Mouse (Mus musculus) monocyte, adult 5-6 weeks (primary cell): ENCODE measurements around the gene Phlpp1. TPM values are rescaled to one million over a fixed set of nuclear protein-coding genes. Genes with fewer than 3 reads are reported as not detected.

Experiments
- ATAC-seq: fragments of 153-309, 156-312 bp; replicated peaks from 2 replicates; pipeline ENCODE4 v1.8.0; 2017; ENCODE audit warnings: mild to moderate bottlenecking; ENCODE audit not compliant: low TSS enrichment, insufficient number of reproducible peaks, severe bottlenecking, poor library complexity, low FRiP score
- total RNA-seq: library from RNA; stranded (forward); fragments of 200-1000, 200-491, 200-594 nt; gene quantifications from 3 replicates; pipeline ENCODE4 v1.2.3, GENCODE M21; 2017

Phlpp1 gene
- total RNA-seq, 1 experiment from 2014 or later, result 12.1 TPM

DNA sequence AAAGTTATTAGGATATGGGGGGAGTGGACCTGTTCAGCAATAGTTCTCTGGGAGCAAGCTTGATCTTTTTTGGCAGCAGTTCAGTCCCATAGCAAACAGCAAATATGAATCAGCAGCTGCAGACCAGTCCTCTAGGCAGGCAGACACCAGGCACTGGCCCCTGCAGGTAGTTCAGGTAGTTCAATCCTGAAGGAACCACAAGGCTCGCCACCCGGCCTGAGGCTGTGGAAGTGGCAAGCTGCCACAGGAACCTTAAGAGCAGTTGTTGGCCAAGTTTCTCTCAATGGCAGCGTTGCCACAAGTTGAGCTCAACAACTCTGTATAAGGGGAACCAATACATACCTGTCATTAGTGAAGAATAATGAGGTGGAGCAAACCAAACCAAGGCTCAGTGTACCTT, 58.8 kb downstream of the Phlpp1 start:
- ATAC-seq, result no peak

DNA sequence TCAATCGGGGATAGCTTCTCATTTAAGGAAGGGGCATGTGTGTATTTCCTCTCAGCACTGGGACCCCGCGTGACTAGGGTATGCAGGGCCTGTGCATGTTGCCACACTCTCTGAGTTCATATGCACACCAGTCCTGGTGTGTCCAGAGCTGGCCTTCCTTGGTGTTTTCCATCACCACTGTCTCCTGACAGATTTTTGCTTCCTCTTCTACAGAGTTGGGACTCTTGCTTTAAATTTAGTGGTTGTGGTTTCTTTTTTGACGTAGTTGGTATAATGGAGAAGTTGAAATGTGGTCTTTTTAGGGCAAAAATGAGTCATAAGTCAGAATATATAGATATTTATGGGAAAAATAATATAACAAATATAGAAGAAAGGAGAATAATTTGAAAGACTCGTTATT, 59.8 kb downstream of the Phlpp1 start:
- peak; percentile 78 for ATAC-seq

DNA sequence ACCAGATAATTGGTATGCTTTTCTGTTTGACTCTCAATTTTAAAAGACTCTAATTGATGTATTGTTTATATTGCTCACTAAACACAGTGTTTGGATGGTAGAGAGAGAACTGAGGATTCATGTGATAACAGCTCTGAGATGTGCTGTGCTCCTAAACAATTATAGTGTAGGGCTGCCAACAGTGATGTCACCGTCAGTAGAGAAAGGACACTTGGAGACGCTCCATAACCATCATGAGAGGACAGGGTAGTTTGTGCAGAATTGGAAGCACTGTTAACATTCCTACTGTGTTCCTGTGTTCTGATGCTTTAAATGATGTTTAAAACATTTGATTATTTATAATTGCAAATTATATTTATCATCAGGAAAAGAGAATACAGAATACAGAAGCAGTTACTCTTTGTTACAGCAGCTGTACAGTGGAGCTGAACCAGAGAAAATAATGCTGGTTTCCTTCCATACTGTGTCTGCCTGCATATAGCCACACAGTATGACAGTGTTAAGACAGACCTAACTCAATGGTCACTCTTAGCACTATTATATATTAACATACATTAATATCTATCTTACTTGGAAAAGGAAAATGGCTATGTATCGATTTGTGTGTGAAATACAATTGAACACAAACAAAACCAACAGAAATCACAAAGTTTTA, 60.4 kb downstream of the Phlpp1 start:
- no peak for ATAC-seq

DNA sequence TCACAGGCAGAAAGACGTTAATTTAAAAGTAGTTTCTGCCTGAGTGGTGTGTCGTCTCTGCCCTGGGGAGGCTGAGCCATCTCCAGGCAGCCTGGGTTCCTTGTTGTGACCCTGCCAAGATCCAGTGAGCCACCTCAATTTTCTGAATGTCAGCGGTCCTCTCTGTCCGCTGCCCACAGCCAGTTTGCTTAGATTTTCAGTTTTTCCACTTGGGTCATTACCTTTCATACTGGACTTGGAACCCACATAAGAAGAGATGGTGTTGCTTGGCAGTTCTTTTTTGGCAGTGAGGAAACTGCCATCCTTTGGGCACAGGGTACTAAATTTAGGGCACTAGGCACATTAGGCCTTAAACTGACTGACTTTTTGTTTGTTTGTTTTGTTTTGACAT, 60.9 kb downstream of the Phlpp1 start:
- no peak for ATAC-seq

DNA sequence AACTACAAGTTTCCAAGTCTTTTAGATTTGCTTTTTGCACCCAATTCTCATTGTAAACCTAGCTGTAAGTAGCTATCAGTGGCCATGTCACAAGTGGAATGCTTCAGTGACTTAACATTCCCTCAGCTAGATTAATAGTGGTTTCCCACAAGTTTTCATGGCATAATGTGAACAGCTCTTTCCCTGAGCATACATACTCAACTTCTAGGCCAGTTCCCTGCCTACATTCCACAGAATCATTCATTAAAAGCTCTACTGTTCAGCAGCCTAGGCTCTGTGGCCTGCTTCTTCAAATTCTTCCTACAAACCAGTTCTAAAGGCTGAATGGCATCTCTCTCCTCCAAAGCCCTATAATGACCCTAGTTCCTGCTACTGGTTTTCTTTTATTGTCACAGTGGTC, 65.4 kb downstream of the Phlpp1 start:
- ATAC-seq, result no peak

DNA sequence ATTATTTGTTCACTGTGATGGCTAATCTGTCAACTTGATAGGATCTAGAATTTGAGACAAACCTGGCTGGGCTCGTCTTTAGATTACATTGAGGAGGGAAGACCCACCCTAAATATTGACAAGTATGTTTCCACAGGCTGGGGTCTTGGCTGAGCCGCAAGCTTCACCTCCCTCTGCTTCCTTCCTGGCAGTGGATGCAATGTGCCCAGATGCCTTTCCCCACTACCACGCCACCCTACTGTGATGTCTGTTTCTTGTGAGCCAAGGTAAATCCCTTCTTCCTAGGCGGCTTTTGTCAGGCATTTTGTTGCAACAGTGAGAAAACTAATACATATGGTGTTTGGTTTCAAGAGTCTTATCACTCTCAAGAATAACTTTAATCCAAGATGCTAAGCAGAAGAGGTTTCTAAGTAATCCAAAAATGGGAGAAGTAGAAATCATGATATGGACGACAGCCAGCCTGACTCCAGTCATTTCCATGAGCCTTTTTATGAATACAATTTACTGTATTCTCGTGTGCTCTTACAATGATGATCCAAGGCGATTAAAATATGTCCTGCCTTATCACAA, 68.6 kb downstream of the Phlpp1 start:
- ATAC-seq, result no peak

DNA sequence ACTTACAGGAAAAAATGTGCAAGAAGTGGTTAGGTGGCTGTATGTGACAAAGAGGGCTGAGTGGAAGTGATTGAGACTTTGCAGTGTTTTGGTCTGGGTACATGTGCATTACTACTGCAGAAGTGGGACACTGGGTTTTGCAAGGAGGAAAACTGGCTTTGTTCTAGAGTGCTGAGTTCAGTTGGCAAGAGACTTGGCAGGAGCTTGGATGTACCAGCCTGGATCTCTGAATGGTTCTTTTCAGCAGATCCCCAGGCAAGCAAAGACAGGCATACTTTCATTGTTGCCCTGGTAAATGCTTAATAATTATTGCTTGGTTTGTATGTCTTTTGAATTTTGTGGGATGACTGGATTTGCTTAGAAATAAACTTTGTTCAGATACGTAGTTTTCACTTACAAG, 69.5 kb downstream of the Phlpp1 start:
- no peak for ATAC-seq

DNA sequence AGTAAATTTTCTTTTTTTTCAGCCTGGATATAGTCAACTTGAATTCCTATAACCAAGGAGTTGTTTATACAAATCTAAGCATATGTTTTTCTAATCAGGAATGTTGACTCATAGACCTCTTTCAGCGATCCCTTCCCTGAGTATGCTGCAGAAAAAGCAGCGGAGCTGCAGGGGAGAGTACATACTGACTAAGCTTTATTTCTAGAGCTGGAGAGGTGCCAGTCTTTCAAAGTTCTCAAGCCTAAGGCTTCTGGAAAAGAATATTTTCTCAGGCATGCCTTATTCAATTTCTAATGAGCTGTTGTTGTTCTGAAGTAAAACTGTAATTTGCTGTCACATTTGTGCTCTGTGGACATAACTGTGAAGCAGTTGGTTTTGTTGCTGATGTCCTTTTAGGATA, 70.6 kb downstream of the Phlpp1 start:
- no peak for ATAC-seq

DNA sequence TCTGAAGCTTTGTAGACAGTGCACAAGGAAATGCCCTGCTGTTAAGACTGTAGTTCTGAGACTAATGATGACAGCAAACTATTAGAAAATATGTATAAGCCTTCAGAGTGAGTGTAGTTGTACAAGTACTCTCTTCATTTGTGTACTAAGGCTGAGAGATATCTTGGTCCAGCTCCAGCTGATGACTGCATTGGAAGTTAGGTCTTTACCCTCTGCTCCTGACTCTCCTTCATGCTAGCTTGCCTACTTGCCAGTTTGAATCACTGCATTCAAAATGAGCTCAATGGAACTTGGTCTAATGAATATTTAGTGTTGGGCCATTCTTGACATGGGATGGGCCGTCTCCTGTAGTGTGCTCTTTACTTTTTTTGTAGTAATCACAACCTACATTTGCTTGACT, 71.8 kb downstream of the Phlpp1 start:
- no peak for ATAC-seq

DNA sequence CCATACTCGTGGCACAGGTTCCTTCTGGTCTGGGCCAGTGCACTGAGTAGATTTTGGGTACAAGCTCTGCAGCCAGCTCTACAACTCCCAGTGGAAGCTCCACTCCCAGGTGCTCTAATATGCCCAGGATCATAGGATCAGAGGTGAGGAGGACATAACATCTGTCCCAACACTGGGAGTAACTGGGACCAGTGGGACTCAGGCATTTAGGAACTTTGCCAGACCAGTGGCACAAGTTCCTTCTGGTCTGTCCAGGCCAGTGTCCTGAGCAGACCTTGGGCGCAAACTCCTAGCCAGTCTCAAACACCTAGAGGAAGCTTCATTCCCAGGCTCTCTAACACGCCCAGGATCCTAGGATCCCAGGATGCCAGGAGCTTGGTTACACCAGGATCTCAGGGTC, 72.7 kb downstream of the Phlpp1 start:
- ATAC-seq, result no peak

DNA sequence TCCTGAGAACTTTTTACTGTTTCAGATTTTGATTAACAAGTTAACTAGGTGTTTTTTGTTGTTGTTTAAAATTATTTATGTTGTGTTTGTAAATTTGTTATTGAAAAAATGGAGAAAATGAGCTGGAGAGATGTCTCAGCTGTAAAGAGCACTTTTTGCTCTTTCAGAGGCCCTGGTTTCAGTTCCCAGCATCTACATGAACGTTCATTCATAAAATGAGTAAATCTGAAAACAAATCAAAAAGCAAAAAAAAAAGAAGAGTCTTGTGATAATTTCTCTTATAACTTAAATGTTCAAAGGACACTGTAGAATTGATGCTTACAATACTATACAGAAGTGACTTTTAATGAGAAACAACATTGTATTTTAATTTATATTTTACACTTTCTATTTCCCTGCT, 82.5 kb downstream of the Phlpp1 start:
- no peak for ATAC-seq

DNA sequence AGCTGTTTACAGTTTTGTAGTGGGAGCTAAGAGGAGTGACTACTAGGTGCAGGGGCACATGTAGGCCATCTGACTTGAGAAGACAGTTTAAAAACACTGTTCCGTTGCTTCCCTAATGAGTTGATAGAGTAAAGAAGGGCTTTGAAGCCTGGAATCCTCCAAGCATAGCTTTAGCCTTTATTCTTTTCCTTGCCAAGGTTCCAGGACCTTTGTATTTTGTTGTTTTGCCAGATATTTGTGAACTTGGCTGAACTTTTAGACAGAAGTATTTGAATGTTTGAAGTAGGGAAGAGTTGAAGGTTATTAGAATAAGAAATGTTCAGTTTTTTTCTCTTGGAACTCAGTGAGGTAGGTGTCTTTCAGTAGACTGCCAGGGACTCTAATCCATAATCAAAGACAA, 85.6 kb downstream of the Phlpp1 start:
- no peak for ATAC-seq

DNA sequence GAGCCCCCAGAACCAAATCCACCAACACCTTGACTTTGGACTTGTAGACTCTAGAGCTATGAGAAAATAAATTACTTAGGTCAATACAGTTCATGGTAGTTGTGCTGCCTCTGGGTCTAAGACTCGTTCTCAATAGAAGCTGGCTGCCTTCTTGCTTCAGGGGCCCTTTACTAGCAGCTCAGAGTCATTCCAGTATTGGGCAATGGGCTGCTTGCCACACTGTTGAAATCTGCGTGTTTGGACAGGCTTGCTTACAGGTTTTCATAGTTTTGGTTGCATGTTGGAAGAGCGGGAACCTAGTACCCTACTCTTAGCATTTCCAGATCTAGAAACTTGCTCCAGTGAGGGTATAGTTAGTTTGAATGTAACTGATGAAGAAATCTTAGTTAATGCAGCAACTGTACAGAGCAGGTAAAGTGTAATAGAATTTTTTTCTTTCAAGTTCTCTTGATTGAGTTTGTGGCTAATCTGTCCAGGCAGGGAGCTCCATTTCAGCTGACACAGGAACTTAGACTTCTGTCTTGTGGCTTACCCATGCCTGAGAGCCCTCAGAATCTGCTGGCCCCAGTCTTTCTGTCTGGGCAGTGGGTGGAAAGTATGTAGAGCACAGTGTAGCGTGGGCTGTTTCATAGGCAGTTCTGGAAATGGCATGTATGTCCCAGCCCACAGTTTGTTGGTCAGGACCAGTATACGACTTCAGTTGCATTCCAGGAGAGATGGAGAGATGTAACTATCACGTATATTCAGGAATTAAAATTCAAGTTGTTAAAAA, 96.7 kb downstream of the Phlpp1 start:
- no peak for ATAC-seq

DNA sequence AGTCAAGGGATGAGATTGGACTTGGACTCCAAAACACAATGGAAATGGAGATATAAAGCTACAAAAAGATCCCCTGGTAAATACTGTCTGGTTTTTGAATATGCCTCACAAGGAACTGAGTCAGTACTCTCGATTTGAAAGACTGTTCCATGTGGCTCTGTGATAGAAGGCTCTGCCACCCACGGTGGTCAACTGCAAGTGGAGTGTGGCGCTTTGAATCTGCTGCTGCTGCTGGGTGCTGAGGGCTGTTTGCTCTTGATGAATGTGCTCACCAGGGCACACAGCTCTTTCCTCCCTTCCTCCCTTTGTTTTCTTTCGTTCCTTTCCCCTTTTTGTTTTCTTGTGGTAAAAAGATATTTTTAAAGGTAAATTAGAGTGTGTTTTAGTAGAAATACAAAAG, 97.8 kb downstream of the Phlpp1 start:
- ATAC-seq, result no peak

DNA sequence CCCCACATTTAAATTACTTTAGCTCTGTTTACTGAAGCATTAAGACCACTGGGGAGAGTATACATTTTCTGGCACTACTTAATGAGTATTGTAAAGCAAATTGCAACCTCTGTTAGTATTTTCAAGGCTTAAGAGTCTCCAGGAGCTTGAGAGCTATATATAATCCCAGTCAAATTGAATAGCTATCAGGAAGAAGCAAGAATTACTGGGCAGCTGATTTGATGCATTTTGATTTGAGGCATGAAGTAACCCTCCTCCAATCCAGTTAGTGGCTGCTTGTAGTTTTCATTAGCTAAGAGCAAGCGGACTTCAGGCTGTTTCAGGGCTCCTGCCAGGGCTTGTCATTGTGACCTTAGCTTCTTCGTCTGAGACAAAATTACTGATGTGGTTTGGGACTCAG, 101.4 kb downstream of the Phlpp1 start:
- no peak for ATAC-seq

DNA sequence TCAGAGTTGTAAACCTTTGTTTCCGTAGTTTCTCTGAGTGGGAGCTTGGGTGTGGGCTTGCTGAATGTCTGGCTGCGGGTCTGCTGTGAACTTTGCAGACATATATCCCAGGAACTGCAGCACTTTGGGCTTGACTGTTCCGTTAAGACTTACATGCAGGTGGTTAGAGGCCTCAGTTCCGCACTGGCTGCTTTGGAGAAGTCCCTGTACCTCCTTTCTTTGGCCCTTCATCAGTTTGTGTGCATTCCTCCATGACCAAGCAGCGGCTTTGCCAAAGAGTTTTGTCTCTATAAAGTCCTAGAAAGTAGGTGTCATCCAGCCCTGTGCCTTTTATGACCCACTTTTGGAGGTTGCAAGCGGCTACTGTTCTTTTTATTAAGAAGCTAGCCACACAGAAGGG, 102.2 kb downstream of the Phlpp1 start:
- ATAC-seq, result no peak

DNA sequence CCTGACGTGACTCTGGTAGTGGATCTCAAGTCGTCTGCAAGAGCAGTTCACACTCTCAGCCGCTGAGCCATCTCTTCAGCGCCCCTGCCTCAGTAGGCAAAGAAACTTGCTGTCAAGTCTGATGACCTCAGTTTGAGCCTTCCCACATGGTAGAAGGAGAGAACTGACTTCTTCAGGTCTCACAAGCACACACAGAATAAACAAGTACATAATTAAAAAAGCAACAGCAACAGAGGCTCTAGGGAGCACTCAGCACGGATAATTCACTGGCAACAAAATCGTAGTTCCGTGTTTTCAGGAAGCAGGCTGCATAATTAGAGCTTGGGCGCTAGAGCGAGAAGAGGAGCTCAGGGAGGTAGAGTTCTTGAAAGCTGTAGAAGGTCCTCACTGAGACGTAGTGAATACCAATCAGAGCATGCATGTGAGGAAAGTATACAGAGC, 103.0 kb downstream of the Phlpp1 start:
- ATAC-seq, result no peak

DNA sequence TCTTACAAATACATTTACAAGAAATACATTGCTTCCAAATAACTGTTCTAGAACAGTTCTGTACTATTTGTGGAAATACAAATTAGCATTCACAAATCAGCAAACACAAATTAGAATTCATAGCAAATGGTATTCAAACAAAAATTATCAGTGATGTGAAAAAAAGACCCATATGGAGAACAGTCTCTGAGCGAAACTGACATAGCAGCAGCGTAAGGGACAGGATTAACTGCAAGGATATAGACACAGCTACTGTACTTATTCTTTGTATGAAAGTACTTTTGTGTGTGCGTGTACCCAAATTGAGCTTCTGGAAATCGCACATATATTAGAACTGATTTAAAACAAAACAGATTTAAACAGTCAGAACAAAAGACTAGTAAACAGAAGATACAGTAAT, 103.6 kb downstream of the Phlpp1 start:
- ATAC-seq, result no peak

DNA sequence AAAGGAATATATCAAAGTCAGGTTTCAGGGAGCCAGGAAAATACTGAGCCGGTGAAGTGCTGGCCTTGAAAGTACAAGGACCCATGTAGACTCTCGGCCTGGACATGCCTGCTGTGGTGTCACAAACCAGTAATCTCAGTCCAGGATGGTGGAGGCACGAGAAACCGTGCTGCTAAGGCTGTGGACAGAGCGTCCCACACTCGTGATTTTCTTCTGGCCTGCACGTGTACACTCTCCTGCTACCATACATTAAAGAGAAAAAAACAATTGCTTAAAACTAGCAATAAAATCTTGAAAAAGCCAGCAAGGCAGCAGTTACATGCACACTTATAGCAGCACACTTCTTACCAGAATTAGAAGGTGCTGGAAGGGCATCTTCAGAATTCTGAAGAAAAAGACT, 104.2 kb downstream of the Phlpp1 start:
- ATAC-seq, result no peak

DNA sequence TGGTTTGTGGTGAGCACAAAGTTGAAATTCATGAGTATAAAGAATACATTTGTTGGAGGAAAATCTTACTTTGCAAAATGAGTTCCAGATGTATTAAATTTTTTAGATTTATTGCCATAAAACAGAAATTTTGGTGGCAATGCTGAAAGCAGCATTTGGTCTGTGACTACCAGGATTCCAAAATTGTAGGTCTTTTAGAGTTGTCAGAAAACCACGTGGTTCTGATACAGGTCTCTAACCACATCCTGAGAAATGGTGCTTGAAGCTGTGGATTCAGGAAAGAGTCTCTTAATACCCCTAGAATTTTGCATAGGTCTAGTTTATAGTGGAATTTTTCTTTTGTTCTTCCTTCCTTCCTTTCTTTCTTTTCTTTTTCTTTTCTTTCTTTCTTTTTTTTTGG, 105.3 kb downstream of the Phlpp1 start:
- no peak for ATAC-seq
